Mouse (Mus musculus) lung, adult 2 months (tissue): ENCODE measurements around the gene Rsph9.
A peak's percentile ranks its signal among the peaks of the same experiment; 100 is the strongest.

Experiments
- CTCF ChIP-seq: fragments of 200-500 bp; IDR thresholded peaks from 2 replicates; pipeline ENCODE4 v1.5.1; 2011; ENCODE audit warnings: mild to moderate bottlenecking, low read length, control low read depth; ENCODE audit not compliant: insufficient read depth
- POLR2A ChIP-seq: fragments of 200-500 bp; IDR thresholded peaks from 2 replicates; pipeline ENCODE4 v1.6.1; 2011; ENCODE audit warnings: low read depth, mild to moderate bottlenecking, control low read depth, low read length, borderline replicate concordance; ENCODE audit errors: extremely low read depth

DNA sequence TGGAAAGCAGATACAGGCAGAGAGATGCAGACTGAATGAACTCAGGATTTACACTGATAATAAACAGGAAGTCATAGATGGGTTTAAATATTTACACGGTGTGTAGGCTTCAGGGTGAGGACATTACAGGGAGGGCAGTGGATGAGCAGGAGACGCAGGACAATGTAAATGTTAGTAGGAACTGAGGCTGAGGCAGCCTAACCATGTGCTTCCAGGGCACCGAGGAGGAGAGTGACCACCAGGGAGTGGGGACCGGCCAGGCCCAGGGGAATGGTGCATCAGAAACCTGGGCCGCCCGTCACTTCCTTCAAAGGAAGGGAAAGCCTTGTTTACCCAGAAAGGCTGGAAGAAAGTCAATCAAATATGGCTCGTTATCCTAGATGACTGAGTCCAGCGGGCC lies 45.5 kb downstream of the Rsph9 start:
- TF ChIP-seq POLR2A, result 0 out of 2 replicates have a peak, but pooled peaks have one; percentile 18
- no peak for TF ChIP-seq CTCF
